Mouse (Mus musculus): ENCODE measurements at regions not wholly inside any gene's neighbourhood (a gene's known extent, or its start where the extent isn't known, plus 50 kb on each side); places are given as distances from the start of the nearest gene placed in this dataset.
"Not testable (repeated sequence)": the region's sequence is repeated elsewhere in the genome, so short reads cannot be mapped to it uniquely, and the experiment has no call there.

DNA sequence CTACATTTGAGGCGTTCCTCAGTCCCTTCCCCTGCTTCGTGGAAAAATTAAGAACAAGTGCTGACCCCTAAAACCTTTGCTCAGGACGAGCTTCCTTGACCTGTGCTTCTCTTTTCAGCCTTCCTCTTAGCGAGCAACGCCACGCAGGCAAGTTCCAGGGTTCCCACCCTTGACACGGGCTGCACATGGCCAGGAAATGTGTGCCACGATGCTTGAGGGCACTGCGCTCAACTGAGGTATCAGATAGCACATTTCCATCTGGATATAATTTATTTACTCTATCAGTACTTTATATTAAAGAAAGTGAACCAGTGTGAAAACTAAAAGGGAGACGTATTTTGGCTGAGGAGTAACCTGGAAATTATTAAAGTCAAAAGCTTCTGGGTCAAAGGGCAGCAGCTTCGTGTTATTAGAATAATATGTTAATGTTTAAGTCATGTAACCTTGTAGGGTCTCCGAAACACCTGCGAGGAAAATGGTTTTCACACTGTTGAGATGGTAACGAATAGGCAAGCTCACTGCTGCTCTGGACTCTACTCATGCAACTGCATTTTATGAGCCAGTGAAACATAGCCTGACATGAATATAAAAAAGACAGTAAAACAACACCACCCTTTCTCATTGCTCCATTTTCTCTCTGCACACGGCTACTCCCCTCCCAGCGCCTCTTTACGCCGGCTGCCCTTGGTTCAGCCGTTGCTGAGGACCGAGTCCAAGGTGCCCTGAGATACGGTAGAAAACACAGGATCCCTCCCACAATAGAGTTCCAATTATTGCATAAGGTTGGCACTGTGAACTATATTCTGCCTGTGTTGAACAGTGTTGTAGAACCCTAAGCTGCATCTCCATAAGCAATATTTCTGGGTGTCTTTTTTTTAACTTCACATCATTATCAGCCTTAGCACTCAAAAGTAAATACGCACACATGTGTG, 204.9 kb upstream of the Intu start:
- in situ Hi-C loops (cut with MboI, MseI): no loop called here

DNA sequence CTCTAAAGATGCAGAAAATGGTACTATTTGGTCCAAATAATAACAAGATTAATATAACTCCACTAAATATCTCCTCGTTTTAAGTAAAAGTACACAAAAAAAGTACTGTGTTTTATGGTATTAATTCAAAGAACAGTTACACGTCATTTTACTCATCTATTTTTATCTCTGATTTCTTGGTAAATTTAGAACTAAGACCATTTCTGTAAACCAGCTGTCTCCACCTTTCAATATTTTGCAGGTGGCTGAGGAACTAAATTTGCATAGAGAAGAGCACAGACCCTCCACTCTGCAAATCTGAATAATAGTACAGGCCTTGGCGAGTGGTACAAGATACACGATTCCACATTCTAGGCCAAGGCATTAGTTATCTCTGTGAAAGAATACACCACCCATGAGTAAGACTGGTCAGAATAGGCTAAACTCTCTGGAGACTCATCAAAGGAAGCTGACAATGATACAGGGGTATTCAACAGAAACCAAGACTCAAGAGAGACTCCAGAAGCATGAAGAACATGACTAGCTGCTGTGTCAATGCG, 191.5 kb upstream of the Intu start:
- in situ Hi-C loops (cut with MboI, MseI): no loop called here

DNA sequence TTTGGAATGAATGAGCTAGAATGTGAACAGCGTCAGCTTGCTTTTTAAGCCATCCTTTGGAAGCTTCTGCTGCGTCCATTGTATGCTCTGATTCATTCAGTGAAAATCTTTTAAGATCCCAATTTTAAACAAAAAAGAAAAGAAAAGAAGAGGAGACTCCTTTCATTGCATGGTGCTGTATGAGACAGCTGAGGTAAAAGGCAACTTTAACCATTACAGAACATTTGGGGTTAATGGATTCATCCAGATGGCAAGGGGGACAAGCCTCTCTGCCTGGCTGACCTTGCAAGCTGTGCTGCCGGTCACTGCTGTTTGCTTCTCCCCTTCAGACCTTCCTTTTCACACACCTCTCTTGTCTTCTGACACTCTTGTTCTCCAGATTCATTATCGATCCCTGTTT, 176.0 kb upstream of the Intu start:
- in situ Hi-C loops (cut with MboI, MseI): no loop called here

DNA sequence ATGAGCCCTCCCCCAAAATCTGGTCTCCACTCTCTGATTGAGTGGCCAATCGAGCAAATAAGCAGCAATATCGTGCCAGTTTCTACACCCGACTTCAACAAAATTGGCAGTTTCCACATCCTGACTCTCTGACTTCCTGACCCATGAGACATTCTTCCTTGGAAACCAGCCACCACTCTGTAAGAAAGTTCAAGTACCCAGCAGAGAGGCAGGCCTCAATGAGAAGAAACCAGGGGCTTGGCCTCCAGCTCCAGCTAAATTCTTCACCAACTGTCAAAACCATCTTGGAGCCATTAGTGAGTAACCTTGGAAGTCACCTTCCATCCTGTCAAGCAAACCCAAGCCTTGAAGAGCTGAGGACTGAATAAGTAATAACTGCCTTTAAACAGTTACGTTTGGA, 162.7 kb upstream of the Intu start:
- in situ Hi-C loops (cut with MboI, MseI): no loop called here

GRCm38 (mm10) chr3:40371411-40371810, 159.7 kb upstream of the Intu start:
- in situ Hi-C loops (cut with MboI, MseI): no loop called here

DNA sequence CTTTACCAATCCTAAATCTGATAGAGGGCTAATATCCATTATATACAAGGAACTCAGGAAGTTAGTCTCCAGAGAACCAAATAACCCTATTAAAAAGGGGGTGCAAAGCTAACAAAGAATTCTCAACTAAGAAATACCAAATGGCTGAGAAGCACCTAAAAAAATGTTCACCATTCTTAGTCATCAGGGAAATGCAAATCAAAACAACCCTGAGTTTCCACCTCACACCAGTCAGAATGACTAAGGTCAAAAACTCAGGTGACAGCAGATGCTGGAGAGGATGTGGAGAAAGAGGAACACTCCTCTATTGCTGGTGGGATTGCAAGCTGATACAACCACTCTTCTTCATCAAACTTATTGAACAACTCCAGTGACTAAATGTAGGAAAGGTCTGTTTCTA, 154.9 kb upstream of the Intu start:
- in situ Hi-C loops (cut with MboI, MseI): not testable (repeated sequence)

- in situ Hi-C loops (cut with MboI, MseI): no loop called here
These were observed 153.7 kb upstream of the Intu start for GRCm38 (mm10) chr3:40377416-40377815.

DNA sequence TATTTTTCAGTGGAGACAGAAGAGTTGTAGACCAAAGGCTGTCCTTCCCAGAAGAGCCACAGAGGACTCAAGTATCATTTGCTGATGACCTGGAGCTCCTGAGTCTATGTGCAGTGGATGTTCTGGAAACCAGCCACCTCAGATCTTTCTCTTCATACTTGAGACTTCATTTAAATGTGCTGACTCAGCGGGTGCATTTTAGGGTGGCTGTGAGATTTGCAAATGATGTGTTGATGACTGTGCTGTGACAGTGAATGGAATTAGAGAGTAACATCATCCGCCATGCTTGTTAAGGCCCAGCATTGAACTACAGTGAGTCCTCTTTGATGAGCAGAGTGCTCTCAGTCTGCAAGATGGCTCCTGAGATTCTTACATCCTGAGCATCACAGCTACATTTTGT, 152.0 kb upstream of the Intu start:
- in situ Hi-C loops (cut with MboI, MseI): no loop called here

- in situ Hi-C loops (cut with MboI, MseI): loop anchor here in 1 of 2 experiments (5.0 kb wide), 1 partner anchor 1504 kb away; the partner anchor contains the start of gene Fat4
These were observed 139.5 kb upstream of the Intu start for GRCm38 (mm10) chr3:40391631-40392030.

- in situ Hi-C loops (cut with MboI, MseI): no loop called here
These were observed 132.9 kb upstream of the Intu start for GRCm38 (mm10) chr3:40398184-40398583.

DNA sequence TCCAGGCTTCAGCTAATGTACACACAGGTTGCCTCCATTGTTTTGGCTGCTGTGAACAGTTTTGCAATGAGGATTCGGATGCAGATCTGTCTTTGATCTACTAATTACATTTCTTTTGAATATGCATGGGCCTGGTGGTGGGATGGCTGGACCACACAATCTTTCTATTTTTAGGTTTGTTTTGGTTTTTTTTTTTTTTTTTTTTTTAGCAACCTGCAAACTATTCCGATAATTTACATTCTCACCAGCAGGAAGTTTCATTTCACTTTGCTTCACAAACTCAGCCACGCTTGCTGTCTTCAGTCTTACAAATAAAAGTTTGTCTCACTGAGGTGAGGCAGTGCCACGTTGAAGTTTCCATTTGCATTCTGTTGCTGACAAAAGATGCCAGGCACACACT, 127.7 kb upstream of the Intu start:
- in situ Hi-C loops (cut with MboI, MseI): loop anchor here in 1 of 2 experiments (25.0 kb wide), 1 partner anchor 591 kb away; no protein-coding TSS in a partner anchor

- in situ Hi-C loops (cut with MboI, MseI): loop anchor here in 1 of 2 experiments (25.0 kb wide), 1 partner anchor 593 kb away; no protein-coding TSS in a partner anchor
These were observed 125.8 kb upstream of the Intu start for GRCm38 (mm10) chr3:40405095-40405948.

DNA sequence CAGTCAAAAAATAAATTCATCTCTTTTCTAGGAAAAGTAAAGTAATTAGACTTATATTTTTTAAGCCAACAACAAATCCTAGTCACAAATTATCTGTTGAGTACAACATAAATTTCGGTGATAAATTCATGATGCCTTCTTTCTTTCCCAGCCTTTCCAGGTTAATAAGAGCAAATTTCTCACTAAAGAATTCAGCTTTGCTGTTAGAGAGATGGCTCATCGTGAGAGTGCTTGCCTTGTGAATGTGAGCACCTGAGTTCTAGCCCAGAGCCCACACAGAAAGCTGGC, 125.2 kb upstream of the Intu start:
- in situ Hi-C loops (cut with MboI, MseI): loop anchor here in 1 of 2 experiments (25.0 kb wide), 1 partner anchor 594 kb away; no protein-coding TSS in a partner anchor

- in situ Hi-C loops (cut with MboI, MseI): loop anchor here in 1 of 2 experiments (25.0 kb wide), 1 partner anchor 597 kb away; no protein-coding TSS in a partner anchor
These were observed 122.1 kb upstream of the Intu start for GRCm38 (mm10) chr3:40408921-40409488.

DNA sequence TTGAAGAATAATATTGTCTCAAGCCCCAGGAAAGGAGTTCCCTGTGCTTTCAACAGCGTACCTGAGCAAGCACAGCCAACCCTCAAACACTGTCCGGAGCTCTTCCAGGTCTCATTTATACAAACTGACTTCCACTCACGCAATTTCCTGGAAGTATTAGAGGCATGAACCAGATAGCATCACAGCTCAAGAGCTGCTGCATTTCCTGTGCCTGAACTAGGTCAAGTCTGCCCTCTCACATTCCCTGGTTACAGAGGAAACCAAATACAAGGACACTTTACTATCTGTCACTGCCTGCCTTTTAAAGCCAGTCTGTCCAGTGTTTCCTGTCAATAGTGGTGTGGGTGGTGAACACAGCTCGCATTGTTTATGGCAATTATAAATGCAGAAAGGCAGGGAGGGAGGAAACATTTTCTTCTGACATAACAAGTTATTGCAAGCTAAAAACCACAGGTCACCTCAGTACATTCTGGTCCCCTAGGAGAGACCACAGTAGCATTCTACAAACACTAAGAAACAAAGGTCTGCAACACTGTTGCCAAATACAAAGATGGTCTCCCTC, 120.3 kb upstream of the Intu start:
- in situ Hi-C loops (cut with MboI, MseI): loop anchor here in 1 of 2 experiments (10.0 to 25.0 kb wide), 2 partner anchors 244 to 599 kb away; no protein-coding TSS in a partner anchor

DNA sequence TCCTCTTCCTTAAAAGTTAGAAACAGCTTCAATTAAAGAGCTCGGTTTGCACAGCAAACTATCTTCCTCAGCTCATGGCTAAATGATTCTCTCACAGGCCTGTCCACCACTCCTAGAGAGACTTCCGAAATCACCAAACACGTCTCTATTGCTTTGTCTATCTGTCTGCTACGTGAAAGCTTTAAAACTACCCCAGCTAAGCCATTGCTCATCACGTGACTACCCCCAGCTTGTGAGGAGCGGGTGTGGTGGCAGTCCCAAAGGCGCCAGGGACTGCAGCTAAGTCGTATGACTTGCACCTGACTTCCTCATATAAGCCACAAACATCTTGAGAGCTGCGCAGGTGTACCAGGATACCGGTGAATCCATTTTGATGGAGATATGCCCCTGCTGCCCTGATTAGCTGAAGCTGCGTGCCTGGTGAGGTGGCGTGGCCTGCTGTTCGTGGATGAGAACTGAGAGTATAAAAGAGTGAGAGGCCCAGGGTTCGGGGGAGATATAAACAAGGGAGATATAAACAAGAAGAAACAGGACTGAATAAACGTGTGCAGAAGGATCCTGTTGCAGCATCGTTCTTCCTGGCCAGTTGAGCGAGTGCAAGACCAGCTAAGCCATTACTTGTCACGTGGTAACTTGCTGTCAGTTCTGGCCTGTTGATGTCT, 105.8 kb upstream of the Intu start:
- in situ Hi-C loops (cut with MboI, MseI): not testable (repeated sequence)

GRCm38 (mm10) chr3:40426070-40426469, 105.0 kb upstream of the Intu start:
- in situ Hi-C loops (cut with MboI, MseI): no loop called here

- in situ Hi-C loops (cut with MboI, MseI): no loop called here
These were observed 103.1 kb upstream of the Intu start for GRCm38 (mm10) chr3:40428021-40428420.

- in situ Hi-C loops (cut with MboI, MseI): no loop called here
These were observed 92.8 kb upstream of the Intu start for GRCm38 (mm10) chr3:40438251-40438650.
